Mouse (Mus musculus) ovary, postnatal 14 days (tissue): ENCODE results near the gene Esyt2.
A peak's percentile ranks its signal among the peaks of the same experiment; 100 is the strongest.

Experiments used
- DNase-seq: peaks from one replicate; pipeline ENCODE4 v3.0.0; 2022; ENCODE audit warnings: low spot score

Gene Esyt2

GRCm38 (mm10) chr12:116280149-116280652, 795 bp upstream of the Esyt2 start:
- DNase-seq = no peak

GRCm38 (mm10) chr12:116281427-116282281, 658 bp downstream of the Esyt2 start:
- DNase-seq = peak; percentile 9

GRCm38 (mm10) chr12:116282856-116283255, 1.9 kb downstream of the Esyt2 start:
- DNase-seq = no peak

GRCm38 (mm10) chr12:116283511-116283910, 2.5 kb downstream of the Esyt2 start:
- no peak for DNase-seq

GRCm38 (mm10) chr12:116293185-116293584, 12.2 kb downstream of the Esyt2 start:
- no peak for DNase-seq

- DNase-seq = no peak
Measured at GRCm38 (mm10) chr12:116293599-116294292, 12.8 kb downstream of the Esyt2 start.

GRCm38 (mm10) chr12:116299906-116300305, 18.9 kb downstream of the Esyt2 start:
- DNase-seq = no peak

GRCm38 (mm10) chr12:116302181-116302580, 21.2 kb downstream of the Esyt2 start:
- DNase-seq = no peak

- no peak for DNase-seq
Measured at GRCm38 (mm10) chr12:116306042-116306441, 25.0 kb downstream of the Esyt2 start.

- DNase-seq = no peak
Measured at GRCm38 (mm10) chr12:116307870-116308269, 26.9 kb downstream of the Esyt2 start.

GRCm38 (mm10) chr12:116308612-116309011, 27.6 kb downstream of the Esyt2 start:
- no peak for DNase-seq

- no peak for DNase-seq
Measured at GRCm38 (mm10) chr12:116313816-116314215, 32.8 kb downstream of the Esyt2 start.

- DNase-seq = no peak
Measured at GRCm38 (mm10) chr12:116315498-116315897, 34.5 kb downstream of the Esyt2 start.

GRCm38 (mm10) chr12:116317818-116318217, 36.8 kb downstream of the Esyt2 start:
- no peak for DNase-seq

- DNase-seq = peak; percentile 5
Measured at GRCm38 (mm10) chr12:116325545-116325944, 44.5 kb downstream of the Esyt2 start.

GRCm38 (mm10) chr12:116326159-116326558, 45.2 kb downstream of the Esyt2 start:
- no peak for DNase-seq

- DNase-seq = no peak
Measured at GRCm38 (mm10) chr12:116334253-116334652, 53.3 kb downstream of the Esyt2 start.

GRCm38 (mm10) chr12:116340160-116340559, 59.2 kb downstream of the Esyt2 start:
- no peak for DNase-seq

- DNase-seq = no peak
Measured at GRCm38 (mm10) chr12:116348755-116349286, 67.8 kb downstream of the Esyt2 start.

- DNase-seq = no peak
Measured at GRCm38 (mm10) chr12:116349376-116349775, 68.4 kb downstream of the Esyt2 start.

- DNase-seq = no peak
Measured at GRCm38 (mm10) chr12:116351022-116351421, 70.0 kb downstream of the Esyt2 start.

GRCm38 (mm10) chr12:116352404-116352803, 71.4 kb downstream of the Esyt2 start:
- no peak for DNase-seq

GRCm38 (mm10) chr12:116354694-116355093, 73.7 kb downstream of the Esyt2 start:
- DNase-seq = no peak
